Mouse (Mus musculus): ENCODE measurements around the gene Fam122a.

The Fam122a gene

DNA sequence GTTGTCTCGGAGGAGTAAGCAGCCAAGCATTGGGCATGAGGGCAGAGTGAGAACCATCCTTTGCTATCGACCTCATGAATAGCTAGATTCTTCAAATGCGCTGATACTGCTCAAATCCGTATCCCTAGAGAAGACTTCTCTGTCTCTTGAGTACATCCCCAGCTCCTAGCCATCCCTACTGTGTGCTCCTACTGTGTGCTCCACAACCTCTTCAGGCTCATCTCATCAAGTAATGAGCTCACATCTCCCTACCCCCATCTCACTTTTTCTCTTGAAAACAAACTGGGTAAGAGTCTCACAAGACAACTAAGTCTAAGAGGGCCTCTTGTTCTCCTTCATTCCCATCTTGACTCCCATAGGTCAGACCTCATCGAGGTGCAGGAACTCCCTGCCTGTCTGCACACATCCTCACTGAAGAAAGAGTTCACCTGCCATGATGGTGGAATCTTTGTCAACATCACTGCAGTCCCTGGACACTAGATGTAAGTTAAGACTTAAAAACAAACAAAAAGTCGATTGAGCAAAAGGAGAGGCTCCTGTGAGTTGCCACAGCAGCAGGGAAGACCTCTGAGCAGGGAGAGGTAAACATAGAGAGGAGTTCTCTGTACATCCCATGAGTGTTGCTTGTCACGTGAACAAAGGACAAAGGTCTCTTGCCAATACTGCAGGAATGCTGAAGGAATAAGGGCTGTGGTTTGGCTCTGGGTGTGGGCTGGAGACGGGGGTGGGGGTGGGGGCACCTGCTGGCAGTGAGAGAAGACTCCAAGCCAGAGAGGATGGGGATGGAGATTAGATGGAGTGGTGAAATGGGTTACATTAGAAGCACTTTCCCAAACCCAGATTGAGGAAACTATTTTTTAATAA lies 9.5 kb upstream of the Fam122a start:
- no peak for DNase-seq

- DNase-seq = no peak
Observed at GRCm38 (mm10) chr19:24484612-24485194, 7.5 kb upstream of the Fam122a start.

DNA sequence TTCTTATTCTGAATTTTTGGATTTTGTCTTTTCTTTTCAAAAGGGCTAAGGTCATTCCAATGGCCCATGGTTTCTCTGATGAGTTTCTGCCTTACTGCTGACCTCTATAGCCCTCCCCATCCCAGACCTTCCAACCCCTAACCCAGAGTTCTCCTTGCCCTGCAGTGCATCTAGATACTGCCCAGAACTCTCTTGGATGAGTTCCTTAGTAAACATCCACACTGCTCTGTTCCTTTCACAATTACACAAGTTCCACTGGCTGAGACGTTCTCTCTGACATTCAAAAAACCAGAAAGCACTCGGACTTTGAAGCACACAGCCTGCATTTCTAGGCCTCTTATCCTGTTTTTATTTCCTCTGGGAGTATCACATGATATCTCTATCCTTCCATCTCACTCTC lies 3.8 kb upstream of the Fam122a start:
- DNase-seq = no peak

DNA sequence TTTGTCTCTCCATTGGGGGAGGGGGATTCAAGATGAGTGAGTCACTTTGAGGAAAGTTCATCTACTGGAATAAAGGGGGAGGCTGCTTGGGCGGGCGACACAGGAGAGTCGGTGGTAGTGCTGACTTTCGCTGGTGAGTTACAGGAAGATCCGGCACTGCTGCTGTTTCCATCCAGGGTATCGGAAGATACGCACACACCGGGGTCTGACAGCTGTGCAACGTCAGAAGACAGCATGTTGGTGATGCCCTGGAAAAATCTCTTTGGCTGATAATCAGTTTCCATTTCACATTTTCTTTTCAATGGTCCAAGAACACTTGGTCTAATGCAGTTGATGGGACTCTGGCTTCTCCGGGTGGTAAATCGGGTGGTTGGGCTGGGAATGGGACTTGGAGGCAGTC lies 695 bp downstream of the Fam122a start:
- DNase-seq = no peak

DNA sequence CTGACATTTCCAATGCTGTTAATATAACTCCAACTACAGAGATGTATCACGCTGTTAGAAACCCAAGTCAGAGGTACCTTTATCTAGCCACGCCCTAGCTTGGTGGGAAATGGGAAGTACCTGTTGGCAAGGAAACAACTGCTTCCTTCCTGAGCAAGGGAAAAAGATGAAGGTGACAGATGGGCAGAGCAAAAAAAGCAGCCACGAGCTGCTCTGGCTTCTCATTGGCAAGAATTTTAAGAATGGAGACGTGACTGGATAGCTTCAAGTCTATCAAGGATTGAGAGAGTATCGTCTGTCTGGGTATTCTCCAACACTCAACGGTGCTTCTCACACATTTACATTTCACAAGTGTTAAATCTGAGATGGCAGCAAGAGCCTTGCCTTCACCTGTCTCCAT lies 1.9 kb downstream of the Fam122a start:
- peak; percentile 50 for DNase-seq

GRCm38 (mm10) chr19:24472512-24472911 lies 4.6 kb downstream of the Fam122a start:
- DNase-seq = no peak

GRCm38 (mm10) chr19:24471538-24471937 lies 5.6 kb downstream of the Fam122a start:
- no peak for DNase-seq

DNA sequence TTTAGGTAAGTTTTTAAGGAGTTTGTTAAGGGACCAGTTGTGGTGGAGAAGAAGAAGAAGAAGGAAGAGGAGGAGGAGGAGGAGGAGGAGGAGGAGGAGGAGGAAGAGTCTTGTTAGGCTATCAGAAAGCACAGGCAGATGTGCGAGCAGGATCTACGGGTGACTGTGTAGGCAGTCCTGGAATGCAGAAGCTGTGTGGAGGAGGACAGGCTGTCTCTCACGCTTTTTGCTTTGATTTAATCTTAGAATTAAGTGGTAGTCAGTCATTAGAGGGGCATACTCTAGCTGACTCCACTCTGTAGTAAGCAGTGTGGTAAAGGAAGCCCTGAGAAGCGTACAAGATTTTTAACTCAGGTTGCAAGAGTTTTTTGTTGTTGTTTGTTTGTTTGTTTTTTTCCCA lies 7.9 kb downstream of the Fam122a start:
- no peak for DNase-seq

DNA sequence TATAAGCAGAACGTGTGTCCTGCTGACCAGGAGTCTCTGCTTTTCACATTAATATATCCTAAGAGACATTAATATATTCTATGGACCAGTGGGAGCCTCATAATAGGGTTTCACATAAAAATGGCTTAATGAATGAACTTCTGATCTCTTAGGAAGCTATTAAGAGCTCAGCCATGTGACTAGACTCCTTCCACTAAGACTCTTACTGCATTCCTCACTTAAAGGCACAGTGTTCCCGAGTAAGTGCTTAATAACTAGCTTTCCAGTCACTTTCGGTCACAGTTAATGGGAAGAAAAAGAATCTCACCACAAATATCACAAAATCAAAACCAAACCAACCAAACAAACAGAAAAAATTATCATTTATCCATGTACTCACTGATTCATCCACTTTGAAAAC lies 8.5 kb downstream of the Fam122a start:
- DNase-seq = no peak

DNA sequence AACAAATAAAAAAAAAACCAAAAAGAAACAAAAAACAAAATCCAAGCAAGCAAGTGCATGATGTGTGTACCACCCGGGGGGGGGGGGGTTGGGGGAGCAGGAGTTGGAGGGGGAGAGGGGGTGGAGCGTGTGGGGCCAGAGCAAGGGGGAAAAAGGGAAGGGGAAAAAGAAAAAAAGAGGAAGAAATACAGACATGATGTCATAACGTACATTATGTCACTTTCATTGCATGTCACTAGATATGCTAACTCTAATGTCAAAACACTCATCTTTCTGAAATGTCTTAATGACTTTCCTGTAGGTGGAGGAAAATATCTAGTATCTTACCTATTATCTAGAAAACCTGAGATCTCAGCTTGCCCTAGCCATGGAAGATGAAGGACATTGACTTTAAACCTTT lies 14.1 kb downstream of the Fam122a start:
- DNase-seq = no peak

GRCm38 (mm10) chr19:24456591-24457231 lies 20.4 kb downstream of the Fam122a start:
- DNase-seq = peak; percentile 50

DNA sequence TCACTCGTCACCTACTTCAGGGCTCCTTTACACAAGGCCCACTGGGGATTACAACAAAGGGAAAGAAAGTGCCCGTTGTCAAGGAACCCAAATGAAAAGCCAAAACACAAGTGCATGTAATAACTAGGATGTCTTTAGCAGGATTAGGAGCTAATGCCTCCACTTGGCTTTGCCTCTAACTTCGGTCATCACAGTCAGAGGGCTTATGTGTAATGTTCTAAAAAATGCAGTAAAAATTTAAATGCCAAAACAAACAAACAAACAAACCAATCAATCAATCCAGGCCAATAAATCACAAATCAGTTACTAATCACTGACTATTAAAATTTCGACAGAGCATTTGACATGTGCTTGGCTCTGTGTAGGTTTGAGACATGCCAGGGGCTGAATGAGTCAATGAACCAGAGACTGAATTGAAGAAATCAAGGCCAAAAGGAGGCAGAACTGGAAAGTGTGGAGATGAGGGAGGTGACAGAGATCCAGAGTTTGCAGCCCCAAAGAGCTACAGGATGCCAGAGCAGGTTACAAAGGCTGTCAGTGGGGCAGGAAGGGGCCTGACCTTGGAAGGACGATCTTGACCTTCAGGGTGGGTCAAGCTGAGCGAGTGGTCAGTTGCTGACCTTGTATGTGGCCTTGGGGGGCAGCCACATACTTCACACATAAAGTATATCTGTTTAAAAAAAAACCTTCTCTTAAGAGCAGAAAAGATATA lies 21.8 kb downstream of the Fam122a start:
- DNase-seq = no peak

- DNase-seq = no peak
Observed at GRCm38 (mm10) chr19:24454451-24454850, 22.7 kb downstream of the Fam122a start.

DNA sequence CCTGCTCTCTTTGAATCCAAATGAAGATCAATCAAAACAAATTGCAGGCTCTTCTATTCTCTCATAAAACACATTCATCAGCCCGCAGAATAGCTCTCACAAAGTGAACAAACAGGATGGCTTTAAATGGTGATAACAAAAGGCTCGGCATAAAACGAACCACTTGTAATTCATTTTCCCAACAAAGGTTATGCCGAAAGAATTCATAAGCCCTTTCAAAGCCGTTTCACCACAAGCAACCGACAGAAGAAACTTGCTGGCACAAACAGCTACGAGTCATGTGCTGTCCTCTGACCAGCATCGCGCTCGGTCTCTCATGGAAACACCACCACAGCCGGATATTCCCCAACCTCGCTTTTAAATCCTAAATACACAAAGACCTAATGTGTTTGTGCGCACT lies 23.8 kb downstream of the Fam122a start:
- no peak for DNase-seq

DNA sequence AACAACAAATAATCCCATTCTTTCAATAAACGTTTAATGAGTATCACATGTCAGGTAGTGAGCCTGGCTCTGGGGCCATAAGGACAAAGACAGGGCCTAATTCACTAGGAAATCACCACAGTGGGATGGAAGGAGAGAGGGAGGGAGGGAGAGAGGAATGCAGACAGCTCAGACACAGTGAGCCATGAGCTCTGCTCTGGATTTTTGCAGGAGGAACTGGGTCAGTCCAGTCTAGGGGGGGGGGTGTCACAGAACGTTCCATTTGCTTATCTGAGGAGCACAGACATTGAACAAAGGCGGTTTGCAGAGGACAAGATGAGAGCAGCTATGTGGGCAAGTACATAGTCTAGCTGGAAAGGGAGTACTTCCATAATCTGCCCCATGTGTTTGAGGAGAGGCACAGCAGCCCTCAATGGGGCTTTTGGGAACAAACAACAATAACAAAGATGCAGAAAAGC lies 24.7 kb downstream of the Fam122a start:
- peak; percentile 43 for DNase-seq

GRCm38 (mm10) chr19:24451626-24452025 lies 25.5 kb downstream of the Fam122a start:
- DNase-seq = no peak

DNA sequence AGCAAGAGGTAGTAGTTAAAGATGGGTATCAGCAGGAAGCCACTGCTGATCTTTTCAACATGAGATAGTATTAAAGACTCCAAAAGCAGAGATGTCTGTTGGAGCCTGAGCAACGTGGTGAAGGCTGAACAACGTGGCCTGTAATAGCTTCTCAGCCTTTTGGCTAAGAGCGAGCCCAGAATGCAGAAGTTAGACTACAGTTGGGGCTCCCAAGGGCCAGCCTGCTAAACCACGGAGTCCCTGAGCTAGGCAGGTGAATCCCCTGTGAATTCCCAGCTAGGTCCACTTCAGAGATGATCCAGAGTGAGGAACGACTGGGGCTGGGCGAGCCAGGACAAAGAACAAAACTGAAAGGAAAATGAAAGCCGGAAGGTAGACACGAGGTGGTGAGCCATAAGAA lies 26.4 kb downstream of the Fam122a start:
- DNase-seq = no peak

DNA sequence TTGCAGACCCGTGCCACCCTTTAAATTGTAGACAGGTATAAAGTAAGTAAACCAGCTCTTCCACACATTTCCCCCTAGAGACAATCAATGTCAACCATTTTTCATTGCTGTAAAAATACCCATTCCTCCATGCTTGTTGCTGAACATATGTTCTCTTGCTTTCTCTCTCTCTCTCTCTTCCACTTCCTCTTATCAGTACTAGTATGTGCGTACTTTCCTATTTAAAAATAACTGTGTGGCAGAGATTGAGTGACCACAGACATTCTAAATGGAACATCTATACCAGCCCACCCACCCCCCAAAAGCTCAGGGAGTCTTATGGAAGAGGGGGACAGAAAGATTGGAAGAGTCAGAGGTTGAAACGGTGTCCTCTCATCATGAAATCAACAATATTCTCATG lies 32.8 kb downstream of the Fam122a start:
- no peak for DNase-seq

DNA sequence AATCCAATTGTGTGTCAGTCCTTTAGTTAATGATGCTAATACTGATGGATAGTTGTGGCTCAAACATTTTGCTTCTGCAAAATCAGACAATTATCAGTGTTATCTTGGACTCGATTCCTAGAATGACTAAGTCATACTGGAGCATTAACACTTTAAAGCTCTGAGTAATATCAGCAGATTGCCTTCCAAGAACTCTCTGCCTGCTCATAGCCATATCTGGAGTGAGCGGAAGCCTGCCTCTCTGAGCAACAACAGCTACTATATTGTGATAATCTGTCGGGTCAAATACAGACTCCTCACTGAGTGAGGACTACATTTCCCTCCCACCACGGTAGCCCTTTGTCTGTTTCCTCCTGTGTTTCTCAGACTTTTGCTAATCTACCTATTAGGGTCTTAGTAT lies 37.4 kb downstream of the Fam122a start:
- DNase-seq = no peak

- peak; percentile 69 for DNase-seq
Observed at GRCm38 (mm10) chr19:24434291-24434690, 42.9 kb downstream of the Fam122a start.

DNA sequence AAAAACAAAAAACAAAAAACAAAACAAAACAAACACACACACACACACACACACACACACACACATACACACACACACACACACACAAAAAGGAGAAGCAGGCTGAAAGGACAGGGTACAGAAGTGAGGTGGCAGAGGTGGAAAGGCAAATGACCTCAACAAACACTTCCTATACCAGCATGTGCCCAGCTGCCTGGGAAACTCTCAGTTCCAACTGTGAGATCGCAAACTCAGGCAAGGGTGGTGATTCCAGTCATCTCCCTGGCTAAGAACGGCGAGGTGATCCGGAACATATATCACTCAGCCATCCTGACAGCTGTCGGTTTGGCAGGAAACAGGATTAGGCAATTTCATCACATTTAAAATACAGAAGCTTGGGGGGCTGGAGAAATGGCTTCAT lies 44.7 kb downstream of the Fam122a start:
- no peak for DNase-seq

GRCm38 (mm10) chr19:24431381-24431780 lies 45.8 kb downstream of the Fam122a start:
- DNase-seq = no peak

DNA sequence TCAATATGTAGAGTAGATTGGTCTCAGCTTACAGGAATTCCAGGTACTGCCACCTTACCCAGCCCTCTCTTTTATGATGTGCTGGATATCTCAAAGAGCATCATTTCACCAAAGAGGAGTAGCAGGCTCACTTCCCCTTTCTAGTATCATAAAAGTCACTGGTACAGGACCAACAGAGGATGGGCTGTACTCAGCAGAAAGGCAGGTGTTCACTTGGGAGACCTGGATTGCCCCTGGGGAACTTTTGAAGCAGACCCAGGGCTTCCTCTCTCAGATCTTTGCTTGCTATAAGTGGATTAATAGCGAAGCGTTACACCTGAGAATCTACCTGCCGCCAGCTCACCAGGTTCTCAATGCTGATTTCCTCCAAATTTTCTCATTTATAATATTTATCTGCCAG lies 49.1 kb downstream of the Fam122a start:
- DNase-seq = no peak
